Mouse (Mus musculus) small intestine, adult 2 months (tissue): ENCODE data around the gene Gm20388.

ENCODE experiments used
- CTCF ChIP-seq: fragments of 200-500 bp; IDR thresholded peaks from 2 replicates; pipeline ENCODE4 v1.5.1; 2012; ENCODE audit warnings: low read depth, mild to moderate bottlenecking, control low read depth, inconsistent platforms, low read length, moderate library complexity, mixed read lengths; ENCODE audit not compliant: insufficient replicate concordance, insufficient read length; ENCODE audit errors: extremely low read depth
- POLR2A ChIP-seq: fragments of 200-500 bp; IDR thresholded peaks from 2 replicates; pipeline ENCODE4 v1.6.1; 2012; ENCODE audit warnings: low read depth, mild to moderate bottlenecking, control low read depth, inconsistent platforms, low read length, moderate library complexity

DNA sequence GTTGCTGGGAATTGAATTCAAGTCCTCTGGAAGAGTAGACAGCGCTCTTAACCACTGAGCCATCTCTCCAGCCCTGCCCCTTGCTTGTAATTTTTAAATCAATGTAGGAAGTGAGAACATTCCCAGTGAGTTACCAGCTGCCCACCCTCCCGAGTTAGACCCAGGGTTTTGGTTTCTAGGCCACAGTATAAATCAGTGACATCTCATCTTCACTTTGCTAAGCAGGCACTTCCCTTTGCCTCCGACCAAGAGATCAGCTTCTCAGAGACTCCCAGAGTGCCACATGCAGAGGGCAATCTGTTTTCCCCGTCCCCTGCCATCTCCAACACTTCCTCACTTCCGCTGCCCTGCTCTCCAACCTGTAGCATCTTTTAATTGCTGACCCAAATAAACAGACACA, 3987.9 kb downstream of the Gm20388 start:
- no peak for TF ChIP-seq CTCF
- TF ChIP-seq POLR2A: no peak
